Mouse (Mus musculus) gastrocnemius, postnatal 10 days (tissue): ENCODE data around the gene Dhrs3. TPM values are rescaled to one million over a fixed set of nuclear protein-coding genes. Genes with fewer than 3 reads are reported as not detected.
A peak's percentile ranks its signal among the peaks of the same experiment; 100 is the strongest.

Experiments used
- DNase-seq: peaks from one replicate; pipeline ENCODE4 v3.0.0; 2021; ENCODE audit warnings: mixed read lengths
- total RNA-seq, 2 experiments: library from RNA; stranded (reverse); gene quantifications; 2 replicates each; pipeline ENCODE4 v1.2.3; 2021

Gene Dhrs3
- total RNA-seq, 2 experiments from 2014 or later, result 39.3 to 39.8 TPM

DNA sequence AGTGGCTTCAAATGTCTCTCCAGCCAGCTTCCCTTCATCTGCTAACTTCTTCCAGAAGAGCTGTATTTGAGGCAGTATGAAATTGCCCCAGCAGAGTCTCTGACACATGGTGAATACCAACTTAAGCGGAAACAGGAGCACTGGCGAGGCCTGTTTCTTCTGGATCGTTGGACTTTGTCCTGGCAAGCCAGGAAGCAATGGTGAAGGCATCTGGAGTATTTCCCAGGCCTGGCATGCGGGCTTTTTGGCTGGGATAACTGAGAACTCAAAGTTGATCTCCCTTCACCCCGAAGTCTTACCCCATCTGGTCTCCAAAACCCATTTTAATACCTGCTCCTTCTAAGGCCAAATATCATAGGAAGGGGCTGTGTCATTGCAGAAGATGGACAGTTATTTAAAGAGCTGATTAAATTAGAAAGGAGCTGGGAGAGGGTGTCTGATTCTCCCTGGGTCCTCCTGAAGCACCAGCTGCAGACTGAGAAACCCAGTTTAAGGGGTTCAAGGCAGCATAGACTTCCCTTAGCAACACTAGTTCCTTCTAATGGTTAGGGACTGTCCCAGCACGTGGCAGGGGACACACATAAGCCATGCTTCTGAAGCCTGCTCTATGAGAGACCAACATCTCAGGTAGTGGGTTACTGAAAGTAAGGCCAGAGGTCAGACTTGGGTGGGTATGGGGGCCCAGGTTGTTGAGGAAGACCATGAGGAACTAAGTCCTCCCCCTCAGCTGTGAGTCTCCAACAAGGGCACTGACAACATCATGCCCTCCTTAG is 80.5 kb downstream of the Dhrs3 start:
- peak; percentile 52 for DNase-seq

DNA sequence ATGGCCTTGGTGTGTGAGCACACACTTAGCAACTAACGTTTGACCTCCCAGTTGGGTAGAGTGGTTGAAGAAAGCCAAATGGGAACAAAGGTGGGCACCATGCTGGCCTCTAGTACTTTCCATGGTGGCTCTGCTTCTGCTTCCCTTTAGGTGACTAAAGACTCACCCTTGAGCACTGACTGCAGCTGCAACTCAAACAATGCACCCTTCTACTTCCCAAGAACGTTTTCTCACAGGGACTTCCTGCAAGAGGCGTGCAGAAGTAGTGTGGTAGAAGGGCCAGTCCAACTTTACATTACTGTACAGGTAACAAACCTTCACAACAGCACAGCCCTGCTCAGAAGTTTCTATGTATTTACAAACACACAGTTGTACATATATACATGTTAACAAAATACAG is 81.8 kb downstream of the Dhrs3 start:
- no peak for DNase-seq

DNA sequence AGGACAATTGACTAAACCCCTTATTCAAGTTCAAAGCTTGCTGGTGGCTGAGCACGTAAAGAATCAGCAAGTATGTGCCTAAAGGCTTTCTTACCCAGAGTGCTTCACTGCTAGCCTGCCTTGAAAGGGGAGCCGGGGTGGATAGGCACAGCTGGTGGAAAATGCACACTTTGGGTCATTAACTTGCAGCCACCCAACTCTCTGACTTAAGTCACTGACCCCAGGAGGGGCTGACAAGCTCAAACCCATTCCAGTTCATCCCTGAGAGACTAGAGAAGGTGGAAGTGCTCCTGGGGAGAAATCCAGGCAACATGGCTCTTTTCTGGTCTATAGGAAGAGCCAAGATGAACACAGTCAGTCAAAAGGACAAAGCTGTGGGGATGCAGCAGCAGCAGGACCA is 82.9 kb downstream of the Dhrs3 start:
- no peak for DNase-seq

DNA sequence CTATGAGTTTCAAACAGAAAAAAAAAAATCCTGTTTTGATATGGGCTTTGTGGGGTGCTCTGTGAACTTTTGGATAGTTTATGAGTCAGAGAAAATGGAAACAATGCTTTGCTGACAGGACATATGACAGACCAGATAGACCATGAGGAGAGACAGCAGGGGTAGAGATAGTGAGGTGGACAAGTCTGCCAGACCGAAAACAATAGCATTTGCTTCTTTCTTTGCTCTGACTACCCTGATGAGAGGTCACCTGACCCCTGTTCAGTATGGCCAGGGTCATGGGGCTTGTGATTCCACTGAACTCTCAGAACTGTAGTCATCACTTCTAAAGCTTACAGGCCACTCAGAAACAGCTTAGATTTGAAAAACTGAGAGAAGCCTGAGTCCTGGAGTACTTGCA is 84.4 kb downstream of the Dhrs3 start:
- no peak for DNase-seq

Other genes with a start within 250 kb of the Dhrs3 start
- gene Gm436, start 206.5 kb upstream of the Dhrs3 start, total RNA-seq, result not detected
- gene Gm13178, start 171.4 kb upstream of the Dhrs3 start, total RNA-seq, result not detected
- not detected for gene Gm438, start 106.2 kb upstream of the Dhrs3 start, total RNA-seq